Mouse (Mus musculus) brain, embryonic 18.5 days (tissue): ENCODE data around the gene Nup85.
A peak's percentile ranks its signal among the peaks of the same experiment; 100 is the strongest.
"Not testable (repeated sequence)": the region's sequence is repeated elsewhere in the genome, so short reads cannot be mapped to it uniquely, and the experiment has no call there.

Experiments
- DNase-seq: peaks from one replicate; pipeline ENCODE4 v3.0.0-alpha.2; 2012; ENCODE audit warnings: low read depth, low spot score

The Nup85 gene

GRCm38 (mm10) chr11:115564064-115564809 lies at the start of gene Nup85:
Gene Nup85 (plus strand): TSS chr11:115564434.
- peak; percentile 91 for DNase-seq

- DNase-seq, result no peak
These were observed 49.2 kb upstream of the Nup85 start for GRCm38 (mm10) chr11:115515021-115515420.

- no peak for DNase-seq
These were observed 47.3 kb upstream of the Nup85 start for GRCm38 (mm10) chr11:115516942-115517341.

- DNase-seq, result no peak
These were observed 45.5 kb upstream of the Nup85 start for GRCm38 (mm10) chr11:115518693-115519092.

GRCm38 (mm10) chr11:115519581-115519980 lies 44.7 kb upstream of the Nup85 start:
- DNase-seq, result no peak

GRCm38 (mm10) chr11:115520218-115520617 lies 44.0 kb upstream of the Nup85 start:
- DNase-seq, result no peak

GRCm38 (mm10) chr11:115521080-115521479 lies 43.2 kb upstream of the Nup85 start:
- DNase-seq, result no peak

GRCm38 (mm10) chr11:115522238-115522637 lies 42.0 kb upstream of the Nup85 start:
- DNase-seq, result no peak

- DNase-seq, result no peak
These were observed 41.5 kb upstream of the Nup85 start for GRCm38 (mm10) chr11:115522703-115523102.

- DNase-seq, result not testable (repeated sequence)
These were observed 37.8 kb upstream of the Nup85 start for GRCm38 (mm10) chr11:115526446-115526845.

- DNase-seq, result no peak
These were observed 29.4 kb upstream of the Nup85 start for GRCm38 (mm10) chr11:115534759-115535371.

GRCm38 (mm10) chr11:115535401-115536037 lies 28.7 kb upstream of the Nup85 start:
- DNase-seq, result no peak

GRCm38 (mm10) chr11:115536038-115536681 lies 28.1 kb upstream of the Nup85 start, which contains the start of gene Sumo2:
Gene Sumo2 (minus strand): TSS chr11:115536276.
- peak; percentile 91 for DNase-seq

GRCm38 (mm10) chr11:115536856-115537568 lies 27.2 kb upstream of the Nup85 start:
- no peak for DNase-seq

GRCm38 (mm10) chr11:115538045-115538444 lies 26.2 kb upstream of the Nup85 start:
- no peak for DNase-seq

GRCm38 (mm10) chr11:115543571-115543970 lies 20.7 kb upstream of the Nup85 start:
- no peak for DNase-seq

GRCm38 (mm10) chr11:115552783-115553182 lies 11.5 kb upstream of the Nup85 start:
- DNase-seq, result no peak

- DNase-seq, result no peak
These were observed 8.5 kb upstream of the Nup85 start for GRCm38 (mm10) chr11:115555717-115556116.

GRCm38 (mm10) chr11:115563406-115563805 lies 828 bp upstream of the Nup85 start:
- DNase-seq, result no peak

- no peak for DNase-seq
These were observed 727 bp downstream of the Nup85 start for GRCm38 (mm10) chr11:115564961-115565360.

- no peak for DNase-seq
These were observed 14.8 kb downstream of the Nup85 start for GRCm38 (mm10) chr11:115579080-115579479.
